Mouse (Mus musculus): ENCODE results near the gene Napsa.

Gene Napsa

DNA sequence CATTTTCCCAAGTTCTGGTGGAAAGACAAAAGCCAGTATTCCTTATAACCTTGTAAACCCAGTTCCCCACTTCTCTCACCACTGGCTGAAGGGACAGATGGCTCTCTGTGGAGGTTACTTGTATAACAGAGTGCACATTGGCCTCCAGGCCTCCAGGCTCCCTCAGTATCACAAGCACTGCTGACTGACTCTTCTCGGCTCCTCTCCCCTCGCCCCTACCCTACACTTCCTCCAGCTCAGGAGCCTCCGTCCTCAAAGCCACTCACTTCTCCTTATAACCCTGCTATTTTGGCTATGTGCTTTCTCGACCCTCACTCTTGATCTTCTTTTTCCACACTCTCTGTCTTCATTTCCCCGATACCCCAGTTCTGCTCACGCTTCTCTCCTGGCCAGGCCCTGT lies 6.8 kb upstream of the Napsa start:
- no peak for ATAC-seq (ENCODE audit: insufficient number of reproducible peaks, low FRiP score, low TSS enrichment)

DNA sequence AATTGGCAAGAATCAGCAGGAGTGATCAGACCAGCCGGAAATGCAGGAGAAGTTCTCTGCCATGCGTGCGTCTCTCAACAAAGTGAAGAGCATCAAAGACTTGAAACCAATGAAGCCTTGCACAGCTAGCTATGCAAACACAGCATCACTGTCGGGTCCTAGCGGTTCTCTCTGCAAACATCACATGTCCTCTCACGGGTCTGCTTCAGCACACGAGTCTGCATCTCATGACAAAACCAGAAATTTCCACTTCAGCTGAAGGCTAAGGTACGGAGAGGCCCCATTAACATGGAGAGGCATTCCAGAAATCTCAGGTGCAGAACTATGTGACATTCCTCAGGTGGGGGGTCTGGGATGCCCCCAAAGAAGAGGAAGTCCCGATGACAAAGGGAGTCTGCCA lies 3.4 kb upstream of the Napsa start:
- ATAC-seq (ENCODE audit: insufficient number of reproducible peaks, low FRiP score, low TSS enrichment) = no peak

DNA sequence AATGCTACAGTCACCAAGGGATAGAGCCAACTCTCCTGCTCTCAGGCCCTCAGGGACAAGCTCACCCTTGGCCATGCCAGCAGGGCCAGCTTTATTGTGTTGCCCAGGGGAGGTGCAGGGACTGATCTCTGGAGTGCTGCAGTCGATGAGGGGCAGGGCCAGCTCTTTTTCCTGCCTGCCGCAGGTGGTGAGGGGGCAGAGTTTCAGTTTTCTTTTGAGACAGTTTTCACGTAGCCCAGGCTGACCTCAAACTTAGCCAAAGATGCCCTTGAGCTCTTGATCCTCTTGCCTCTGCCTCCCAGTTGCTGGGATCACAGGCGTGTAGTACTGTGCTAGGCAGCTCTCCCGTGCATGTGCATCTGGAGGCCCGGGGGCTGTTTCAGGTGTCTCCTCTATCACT lies 1.2 kb upstream of the Napsa start:
- no peak for ATAC-seq (ENCODE audit: insufficient number of reproducible peaks, low FRiP score, low TSS enrichment)

DNA sequence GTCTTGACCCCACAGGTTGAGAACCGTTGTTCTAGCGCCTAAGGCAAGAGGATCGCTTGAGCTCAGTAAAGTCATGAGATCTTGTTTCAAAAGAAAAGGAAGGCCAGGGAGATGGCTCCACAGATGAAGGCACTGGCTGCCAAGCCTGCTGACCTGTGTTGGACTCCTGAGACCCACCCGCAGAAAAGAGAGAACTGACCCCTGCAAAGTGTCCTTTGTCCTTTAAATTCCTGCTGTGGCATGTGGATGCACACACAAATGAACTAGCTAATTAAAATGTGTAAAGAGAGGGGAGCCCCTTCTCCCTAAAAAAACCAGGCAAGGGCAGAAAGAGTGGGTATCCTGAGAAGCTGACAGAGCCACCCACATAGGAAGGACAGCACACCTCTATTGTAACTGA lies 369 bp upstream of the Napsa start:
- ATAC-seq (ENCODE audit: insufficient number of reproducible peaks, low FRiP score, low TSS enrichment) = no peak

DNA sequence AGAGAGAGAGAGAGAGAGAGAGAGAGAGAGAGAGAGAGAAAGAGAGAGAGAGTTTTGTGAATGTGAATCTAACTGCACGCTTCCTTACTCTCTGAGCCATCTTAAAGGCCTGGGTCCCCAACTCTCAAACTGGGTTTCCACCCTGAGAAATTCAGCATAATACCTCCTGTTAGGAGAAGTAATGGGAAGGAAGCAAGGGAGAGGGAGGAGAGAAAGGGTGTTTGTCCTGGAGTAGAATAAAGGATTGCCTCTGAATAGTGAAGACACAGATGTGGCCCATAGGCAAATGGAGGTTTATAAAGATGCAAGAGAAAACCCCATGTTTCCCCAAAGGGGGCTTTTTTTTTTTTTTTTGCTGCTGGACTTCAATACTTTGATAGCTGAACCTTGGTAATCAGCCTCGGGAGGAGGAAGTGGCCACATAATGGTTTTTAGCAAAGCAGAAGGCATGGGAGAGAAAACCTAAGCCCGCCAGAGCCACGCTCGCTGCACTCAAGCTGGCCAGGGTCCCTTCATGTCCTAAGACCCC lies 840 bp downstream of the Napsa start:
- ATAC-seq (ENCODE audit: insufficient number of reproducible peaks, low FRiP score, low TSS enrichment) = no peak

DNA sequence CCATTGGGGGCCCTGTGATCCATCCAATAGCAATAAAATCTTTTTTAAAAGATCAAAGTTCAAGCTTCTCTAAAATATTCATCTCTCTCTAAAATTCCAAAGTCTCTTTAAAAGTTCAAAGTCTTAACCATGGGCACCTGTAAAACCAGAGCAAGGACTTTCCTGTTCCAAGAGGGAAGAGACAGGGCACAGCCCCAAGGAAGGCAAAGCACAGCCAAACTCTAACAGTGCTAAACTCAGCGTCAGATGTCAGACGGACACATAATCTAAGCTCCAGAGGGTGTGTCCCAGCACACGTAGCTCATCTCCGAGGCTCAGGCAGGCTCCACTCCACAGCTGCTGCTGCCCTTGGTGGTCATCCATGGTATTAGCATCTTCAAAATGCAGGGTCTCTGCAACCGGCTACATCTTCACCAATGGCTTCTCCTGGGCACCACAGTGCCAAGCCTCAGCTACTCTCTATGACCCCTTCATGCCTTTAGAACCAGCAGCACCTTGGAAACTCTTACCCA lies 4.2 kb downstream of the Napsa start:
- ATAC-seq (ENCODE audit: insufficient number of reproducible peaks, low FRiP score, low TSS enrichment) = no peak

DNA sequence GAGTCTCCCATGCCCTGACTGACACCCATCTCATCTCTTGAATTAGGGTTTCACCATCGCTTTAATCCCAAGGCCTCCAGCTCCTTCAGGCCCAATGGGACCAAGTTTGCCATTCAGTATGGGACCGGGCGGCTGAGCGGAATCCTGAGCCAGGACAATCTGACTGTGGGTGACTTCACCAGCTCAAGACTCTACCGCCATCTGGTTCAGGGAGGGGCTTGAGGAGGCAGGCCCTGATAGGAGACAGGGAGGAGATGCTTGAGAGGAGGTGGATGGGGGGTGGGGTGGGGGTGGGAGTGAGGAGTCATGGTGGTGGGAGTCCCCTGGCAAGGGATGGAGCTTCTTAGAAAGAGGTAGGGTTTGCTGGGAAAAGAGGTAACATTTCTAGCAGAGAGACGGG lies 9.5 kb downstream of the Napsa start:
- no peak for ATAC-seq (ENCODE audit: insufficient number of reproducible peaks, low FRiP score, low TSS enrichment)

DNA sequence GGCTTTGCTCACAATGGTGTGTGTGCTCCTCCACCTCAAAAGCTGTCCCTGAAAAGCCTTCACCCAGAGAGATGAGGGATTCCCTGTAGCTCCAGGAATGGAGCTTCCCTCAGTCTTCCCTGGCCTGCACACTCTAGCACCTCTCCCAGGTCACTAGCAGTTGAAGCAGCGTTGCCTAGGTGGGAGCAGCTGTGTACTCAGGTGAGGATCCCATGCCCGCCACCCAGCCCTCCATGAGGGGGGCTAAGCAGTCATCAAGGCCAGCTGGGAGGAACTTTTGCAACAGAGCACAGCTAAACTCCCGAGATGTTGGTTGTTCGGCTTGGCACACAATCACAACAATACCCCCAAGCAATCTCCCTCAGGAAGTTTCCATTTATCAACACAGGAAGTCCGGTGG lies 10.5 kb downstream of the Napsa start:
- ATAC-seq (ENCODE audit: insufficient number of reproducible peaks, low FRiP score, low TSS enrichment) = no peak

DNA sequence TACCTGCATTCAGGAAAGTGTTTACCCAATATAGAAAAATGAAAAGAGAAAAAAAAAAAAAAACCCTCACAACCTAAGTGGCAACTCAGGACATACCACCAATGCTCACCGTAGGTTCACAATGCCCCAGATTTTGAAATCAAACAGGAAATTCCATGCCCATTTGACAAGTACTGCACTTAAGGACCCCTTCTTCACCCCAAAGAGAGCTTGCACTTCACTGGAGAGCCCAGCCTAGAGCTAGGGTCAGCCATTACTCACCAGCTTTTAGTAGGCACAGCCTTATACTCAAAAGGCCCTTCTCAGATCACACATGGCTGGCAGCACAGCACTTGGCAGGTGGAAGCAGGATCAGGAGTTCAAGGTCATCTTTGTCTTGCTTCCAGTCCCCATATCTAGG lies 11.0 kb downstream of the Napsa start:
- no peak for ATAC-seq (ENCODE audit: insufficient number of reproducible peaks, low FRiP score, low TSS enrichment)

DNA sequence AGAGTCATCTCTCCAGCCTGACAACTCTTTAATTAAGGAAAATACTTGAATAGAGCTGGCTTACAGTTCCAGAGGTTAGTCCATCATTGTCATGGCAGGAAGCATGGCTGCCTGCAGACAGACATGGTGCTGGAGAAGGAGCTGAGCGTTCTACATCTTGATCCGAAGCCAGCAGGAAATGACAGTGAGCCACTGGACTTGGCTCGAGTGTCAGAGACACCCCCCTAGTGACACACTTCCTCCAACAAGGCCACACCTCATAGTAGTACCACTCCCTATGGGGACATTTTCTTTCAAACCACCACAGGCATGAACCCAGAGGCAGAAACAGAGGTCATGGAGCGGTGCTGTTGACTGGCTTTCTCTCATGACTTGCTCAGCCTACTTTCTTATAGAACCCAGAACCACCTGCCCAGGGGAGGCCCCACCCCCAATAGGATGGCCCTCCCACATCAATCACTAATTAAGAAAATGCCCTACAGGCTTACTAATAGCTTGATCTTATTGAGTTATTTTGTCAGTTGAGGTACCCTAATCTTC lies 12.2 kb downstream of the Napsa start:
- ATAC-seq (ENCODE audit: insufficient number of reproducible peaks, low FRiP score, low TSS enrichment) = no peak

DNA sequence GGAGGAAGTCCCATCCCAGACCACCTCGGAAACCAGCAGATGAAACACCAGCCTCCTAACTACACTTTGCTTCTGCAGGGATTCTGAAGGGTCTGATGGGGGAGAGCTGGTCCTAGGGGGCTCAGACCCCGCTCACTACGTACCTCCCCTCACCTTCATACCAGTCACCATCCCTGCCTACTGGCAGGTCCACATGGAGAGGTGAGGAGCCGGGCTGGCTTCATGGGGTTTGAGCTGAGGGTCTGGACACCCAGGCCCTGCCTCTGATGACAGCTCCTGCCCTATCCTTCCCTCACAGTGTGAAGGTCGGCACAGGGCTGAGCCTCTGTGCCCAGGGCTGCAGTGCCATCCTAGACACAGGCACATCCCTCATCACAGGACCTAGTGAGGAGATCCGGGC lies 12.7 kb downstream of the Napsa start:
- no peak for ATAC-seq (ENCODE audit: insufficient number of reproducible peaks, low FRiP score, low TSS enrichment)

DNA sequence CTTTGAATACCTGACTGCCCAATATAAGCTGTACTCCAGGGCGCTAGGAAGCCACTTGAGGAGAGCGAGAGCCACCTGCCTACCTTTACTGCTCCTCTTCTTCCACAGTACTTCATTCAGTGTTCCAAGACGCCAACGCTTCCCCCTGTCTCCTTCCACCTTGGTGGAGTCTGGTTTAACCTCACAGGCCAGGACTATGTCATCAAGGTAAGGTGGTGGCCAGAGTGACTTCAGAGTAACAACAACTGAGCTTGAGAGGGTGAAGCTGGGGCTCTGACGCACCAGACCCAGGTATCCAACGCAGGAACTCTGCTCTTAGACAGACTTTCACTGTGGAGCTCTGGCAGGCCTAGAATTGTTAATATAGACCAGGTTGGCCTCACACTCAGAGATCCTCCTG lies 13.4 kb downstream of the Napsa start:
- no peak for ATAC-seq (ENCODE audit: insufficient number of reproducible peaks, low FRiP score, low TSS enrichment)

DNA sequence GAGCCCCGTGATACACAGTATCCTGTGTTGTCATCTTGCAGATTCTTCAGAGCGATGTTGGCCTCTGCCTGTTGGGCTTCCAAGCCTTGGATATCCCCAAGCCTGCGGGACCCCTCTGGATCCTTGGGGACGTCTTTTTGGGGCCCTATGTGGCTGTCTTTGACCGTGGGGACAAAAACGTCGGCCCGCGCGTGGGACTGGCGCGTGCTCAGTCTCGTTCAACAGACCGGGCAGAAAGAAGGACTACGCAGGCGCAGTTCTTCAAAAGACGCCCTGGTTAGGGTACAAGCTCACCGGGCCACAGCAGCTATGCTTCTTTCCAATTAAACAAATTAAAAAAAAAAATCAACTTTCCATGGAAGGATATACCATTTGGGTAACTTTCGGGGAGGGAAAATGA lies 14.3 kb downstream of the Napsa start:
- ATAC-seq (ENCODE audit: insufficient number of reproducible peaks, low FRiP score, low TSS enrichment) = no peak

DNA sequence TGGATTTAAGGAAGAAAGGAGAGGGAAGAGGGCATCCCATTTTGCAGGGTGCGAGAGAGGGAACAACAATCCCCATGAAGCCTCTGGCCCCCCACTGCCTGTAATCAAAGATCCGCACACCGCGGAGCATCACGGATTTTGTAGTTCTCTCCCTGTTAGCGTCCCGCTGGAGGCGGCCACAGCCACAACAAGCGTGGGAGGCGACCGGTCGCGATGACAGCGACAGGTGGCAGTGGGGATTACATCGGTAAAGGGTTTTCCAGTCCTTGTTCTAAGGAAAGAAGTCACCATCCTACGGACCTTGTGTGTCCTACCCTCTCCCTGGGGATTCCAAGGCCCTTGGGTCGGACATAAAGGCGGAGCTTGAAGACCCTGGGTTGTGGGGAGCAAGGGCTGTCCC lies 14.8 kb downstream of the Napsa start:
- ATAC-seq (ENCODE audit: insufficient number of reproducible peaks, low FRiP score, low TSS enrichment) = peak; percentile 49; the same call in 1 of the 2 replicates

DNA sequence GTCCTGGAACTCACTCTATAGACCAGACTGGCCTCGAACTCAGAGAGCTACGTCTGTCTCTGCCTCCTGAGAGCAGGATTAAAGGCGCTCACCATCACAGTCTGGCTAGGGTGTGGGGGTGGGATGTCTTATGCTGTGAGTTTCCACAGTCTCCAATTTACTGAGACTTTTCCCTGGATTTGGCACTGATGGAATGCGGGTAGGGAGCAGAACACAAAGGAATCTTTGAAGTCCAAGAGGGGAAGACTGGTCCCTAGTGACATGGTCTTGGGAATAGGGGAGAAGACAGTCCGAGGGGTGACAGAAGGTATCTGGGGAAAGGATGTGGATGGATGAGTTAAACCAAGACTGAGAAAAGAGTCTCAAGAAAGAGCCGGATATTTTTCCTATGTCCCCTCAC lies 15.5 kb downstream of the Napsa start:
- ATAC-seq (ENCODE audit: insufficient number of reproducible peaks, low FRiP score, low TSS enrichment) = no peak

DNA sequence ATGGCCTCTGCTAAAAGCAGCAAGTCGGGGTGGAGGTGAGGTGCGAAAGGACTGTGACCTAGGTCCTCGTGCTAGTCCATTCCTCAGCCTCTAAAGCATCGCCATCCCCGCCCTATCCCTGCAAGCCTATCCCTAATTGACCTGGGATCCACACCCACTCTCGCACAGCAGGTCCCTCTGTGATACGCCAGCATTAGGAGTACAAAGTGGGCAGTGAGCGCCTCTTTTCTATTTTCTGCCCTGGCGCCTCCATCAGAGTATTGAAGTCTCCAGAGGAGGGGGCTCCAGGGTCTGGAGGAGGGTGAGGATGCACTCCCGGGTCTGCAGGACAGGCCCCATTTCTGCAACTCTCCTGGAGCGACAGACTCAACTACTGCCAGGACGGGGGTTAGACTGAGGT lies 16.2 kb downstream of the Napsa start:
- no peak for ATAC-seq (ENCODE audit: insufficient number of reproducible peaks, low FRiP score, low TSS enrichment)

DNA sequence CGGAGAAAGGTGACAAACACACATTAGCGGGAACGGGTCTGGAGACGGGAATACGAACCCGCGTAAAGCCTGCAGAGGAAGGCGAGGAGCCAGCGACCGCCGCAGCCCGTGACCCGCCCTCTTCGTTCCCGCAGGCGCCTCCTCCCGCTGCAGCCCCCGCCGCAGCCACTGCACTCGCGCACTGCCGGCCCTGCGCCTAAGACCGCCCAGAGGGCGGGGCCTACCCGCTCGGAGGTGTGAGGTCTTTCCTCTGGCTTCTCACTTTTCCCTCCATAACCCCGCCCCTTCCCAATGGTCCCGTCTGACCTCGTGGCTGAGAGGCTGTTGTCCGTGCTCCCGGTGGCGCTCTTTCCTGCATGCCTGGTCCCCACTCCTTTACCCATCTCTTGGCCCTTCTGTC lies 17.0 kb downstream of the Napsa start:
- ATAC-seq (ENCODE audit: insufficient number of reproducible peaks, low FRiP score, low TSS enrichment) = peak; percentile 32

DNA sequence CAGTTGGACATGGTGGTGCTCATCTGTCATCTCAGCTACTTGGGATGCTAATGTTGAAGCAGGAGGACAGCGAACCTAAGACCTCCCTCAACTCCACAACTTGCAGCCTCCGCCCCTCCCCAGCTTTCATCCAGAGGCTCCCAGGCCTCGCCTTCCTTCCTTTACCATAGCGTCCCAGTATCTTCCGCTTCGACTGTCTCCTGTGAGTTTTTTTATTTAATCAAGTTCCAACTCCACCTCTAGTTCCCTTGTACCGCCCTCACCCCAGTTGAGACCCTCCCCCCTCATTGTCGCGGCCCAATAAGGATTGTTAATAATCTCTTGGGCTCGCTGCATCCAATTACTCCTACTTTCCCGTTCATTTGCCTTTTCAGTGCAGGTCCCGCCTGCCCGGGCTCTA lies 17.8 kb downstream of the Napsa start:
- ATAC-seq (ENCODE audit: insufficient number of reproducible peaks, low FRiP score, low TSS enrichment) = no peak

DNA sequence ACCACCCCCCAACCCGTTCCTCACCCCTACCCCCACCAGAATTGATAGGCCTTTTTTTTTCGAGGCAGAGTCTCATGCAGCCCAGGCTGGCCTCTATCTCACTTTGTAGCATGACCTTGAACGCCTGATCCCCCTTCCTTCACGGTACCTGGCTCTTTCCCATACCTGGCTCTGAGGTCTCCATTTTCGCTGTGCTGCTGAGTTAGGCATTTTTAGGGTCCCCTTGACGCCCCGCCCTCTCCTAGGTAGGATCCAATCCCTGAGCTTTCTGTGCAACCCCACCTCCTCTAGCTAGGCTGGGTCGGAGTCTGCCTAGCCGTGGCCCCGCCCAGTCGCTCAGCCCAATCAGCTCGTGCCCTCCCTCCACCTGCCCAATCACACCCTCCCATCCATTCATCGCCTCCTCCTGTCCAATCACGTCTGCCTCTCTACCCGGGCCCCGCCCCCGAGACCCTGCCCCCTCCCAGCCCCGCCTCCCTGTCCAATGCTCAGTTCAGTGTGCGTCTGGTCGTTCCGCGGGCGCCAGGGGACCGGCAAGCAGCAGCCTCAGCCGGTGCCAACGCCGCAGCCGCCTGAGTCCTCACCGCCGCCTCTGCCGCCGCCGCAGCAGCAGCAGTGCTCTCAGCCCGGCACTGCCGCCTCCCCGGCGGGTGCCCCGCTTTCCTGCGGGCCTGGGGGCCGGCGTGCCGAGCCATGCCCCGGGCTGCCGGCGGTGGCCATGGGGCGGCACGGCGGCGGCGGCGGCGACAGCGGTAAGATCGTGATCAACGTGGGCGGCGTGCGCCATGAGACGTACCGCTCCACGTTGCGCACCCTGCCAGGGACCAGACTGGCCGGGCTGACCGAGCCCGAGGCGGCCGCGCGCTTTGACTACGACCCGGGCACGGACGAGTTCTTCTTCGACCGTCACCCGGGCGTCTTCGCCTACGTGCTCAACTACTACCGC lies 18.5 kb downstream of the Napsa start, which contains the start of gene Kcnc3:
Kcnc3 (plus strand) TSS at position 263 of the 946 bp plus-strand sequence.
- peak; percentile 54 for ATAC-seq (ENCODE audit: insufficient number of reproducible peaks, low FRiP score, low TSS enrichment)

DNA sequence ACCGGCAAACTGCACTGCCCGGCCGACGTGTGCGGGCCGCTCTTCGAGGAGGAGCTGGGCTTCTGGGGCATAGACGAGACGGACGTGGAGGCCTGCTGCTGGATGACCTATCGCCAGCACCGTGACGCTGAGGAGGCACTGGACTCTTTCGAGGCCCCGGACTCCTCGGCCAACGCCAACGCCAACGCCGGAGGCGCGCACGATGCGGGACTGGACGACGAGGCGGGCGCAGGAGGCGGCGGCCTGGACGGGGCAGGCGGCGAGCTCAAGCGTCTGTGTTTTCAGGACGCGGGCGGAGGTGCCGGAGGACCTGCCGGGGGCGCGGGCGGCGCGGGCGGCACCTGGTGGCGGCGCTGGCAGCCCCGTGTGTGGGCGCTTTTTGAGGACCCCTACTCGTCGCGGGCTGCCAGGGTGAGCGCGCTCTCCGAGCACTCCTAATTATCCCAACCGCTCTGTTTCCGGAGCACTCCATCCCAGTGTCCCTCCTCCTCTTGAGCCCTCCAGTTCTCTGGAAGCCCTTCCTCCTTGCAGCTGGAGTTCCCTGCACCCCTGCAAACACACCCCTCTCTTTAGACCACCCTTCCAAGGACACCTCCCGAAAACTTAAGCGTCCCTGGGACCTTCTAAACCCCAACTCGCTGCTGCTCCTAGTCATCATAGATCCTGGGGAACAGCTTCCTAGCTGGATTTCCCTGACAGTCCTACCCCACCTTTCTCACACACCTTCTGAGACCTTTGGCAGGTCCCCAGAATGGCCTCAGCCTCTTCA lies 19.4 kb downstream of the Napsa start:
- ATAC-seq (ENCODE audit: insufficient number of reproducible peaks, low FRiP score, low TSS enrichment) = no peak

DNA sequence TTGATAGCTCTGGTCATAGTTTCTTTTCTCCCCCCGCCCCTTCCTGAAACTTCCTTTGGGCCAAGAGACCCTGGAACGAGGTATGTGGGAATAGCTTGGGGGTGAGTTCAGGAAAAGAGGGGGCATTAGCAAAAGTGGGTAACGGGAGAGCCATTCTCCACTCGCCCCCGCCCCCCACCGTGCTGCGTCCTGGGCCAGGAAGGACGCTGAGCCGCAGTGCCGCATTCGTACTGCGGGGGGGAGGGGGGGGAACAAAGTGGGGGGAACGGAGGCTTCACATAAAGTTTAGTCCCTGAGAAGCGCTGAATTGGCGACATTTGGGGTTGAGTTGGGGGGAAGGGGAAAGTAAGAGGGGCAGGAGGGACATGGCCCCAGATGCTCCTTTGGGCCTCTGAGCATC lies 20.9 kb downstream of the Napsa start:
- ATAC-seq (ENCODE audit: insufficient number of reproducible peaks, low FRiP score, low TSS enrichment) = no peak
